Mouse (Mus musculus) common myeloid progenitor, adult 5-6 weeks (primary cell): ENCODE measurements around the gene Zfp428. TPM values are rescaled to one million over a fixed set of nuclear protein-coding genes. Genes with fewer than 3 reads are reported as not detected.
A peak's percentile ranks its signal among the peaks of the same experiment; 100 is the strongest.

Experiments used
- ATAC-seq: replicated peaks from 2 replicates; pipeline ENCODE4 v1.8.0; 2016; ENCODE audit warnings: low read depth, mild to moderate bottlenecking, moderate TSS enrichment, inconsistent platforms; ENCODE audit not compliant: poor library complexity, severe bottlenecking
- total RNA-seq: library from RNA; stranded (forward); fragments of 200-1000, 187-1606 nt; gene quantifications from 2 replicates; pipeline ENCODE4 v1.2.3, GENCODE M21; 2017

The Zfp428 gene
- total RNA-seq, 1 experiment from 2014 or later = 7.0 TPM

DNA sequence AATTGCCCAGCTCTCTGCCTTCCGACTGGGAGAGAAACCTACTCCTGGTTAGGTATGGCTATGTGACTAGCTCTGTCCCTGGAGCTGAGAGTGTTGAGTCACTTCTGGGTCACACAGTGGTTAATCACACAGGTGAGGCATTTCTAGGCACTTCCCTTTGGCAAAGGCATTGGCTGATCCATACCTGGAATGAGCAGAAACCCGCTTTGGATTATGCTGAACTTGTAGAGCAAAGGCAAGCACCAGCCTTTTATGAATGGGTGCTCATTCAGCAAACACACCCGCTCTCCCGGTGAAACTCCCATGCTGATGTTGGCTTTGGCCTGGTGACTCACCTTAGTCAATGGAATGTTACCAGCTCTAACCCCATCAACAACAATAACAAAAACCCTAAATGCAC lies 32.9 kb downstream of the Zfp428 start:
- ATAC-seq = no peak

- no peak for ATAC-seq
These were observed 37.7 kb downstream of the Zfp428 start for GRCm38 (mm10) chr7:24544506-24544905.

DNA sequence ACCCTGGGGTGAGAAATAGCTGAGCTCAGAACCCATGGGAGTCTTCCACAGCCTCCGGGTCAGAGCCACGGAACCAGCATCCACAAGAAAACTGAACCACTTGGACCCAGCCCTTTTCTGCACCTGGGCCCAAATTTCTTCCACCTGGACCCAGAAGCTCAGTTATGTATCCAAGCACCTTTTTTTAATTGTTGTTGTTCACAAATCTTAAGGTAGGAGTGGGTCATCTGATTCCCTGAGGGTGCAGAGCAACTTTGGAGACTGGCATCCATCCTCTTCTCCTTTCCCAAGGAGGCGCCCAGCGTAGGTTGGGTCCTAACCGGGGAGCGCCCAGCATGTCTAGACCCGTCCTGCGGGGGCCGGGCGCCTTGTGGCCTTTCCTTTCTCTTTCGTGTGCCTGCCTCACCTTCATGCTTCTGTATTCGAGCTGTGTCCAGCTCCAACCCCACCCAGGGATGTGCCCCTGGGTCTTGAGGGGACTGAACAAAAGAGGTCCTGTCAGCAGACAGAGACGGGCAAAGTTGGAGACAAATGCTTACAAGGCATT lies 39.3 kb downstream of the Zfp428 start, which contains the start of the genes Pinlyp and Xrcc1:
TSS of gene Pinlyp (minus strand) at position 51 of the 547 bp plus-strand sequence.
TSS of gene Xrcc1 (plus strand) at position 222 of the 547 bp plus-strand sequence.
- no peak for ATAC-seq

- ATAC-seq = peak; percentile 99
These were observed 40.0 kb downstream of the Zfp428 start for GRCm38 (mm10) chr7:24546634-24547389.

DNA sequence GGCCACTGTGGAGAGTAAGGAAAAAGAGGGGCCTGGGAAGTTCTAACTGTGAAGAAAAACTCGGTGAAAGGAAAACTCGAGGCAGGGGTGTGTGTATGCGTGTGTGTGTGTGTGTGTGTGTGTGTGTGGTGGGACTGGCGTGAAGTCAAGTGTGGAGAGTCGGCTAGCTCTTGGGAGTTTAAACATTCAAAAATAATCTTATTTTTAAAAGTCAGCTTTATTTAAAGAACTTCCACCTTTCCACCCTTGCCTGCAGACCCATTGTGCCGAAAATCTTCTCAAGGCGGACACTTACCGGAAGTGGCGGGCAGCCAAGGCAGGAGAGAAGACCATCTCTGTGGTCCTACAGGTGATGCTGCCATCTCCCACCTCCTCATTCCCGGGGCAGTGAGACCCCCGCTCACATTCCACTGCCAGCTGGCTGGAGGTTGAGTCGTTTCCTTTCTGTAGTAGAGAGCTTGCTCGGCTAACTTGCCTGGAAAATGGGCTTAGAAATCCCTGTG lies 40.8 kb downstream of the Zfp428 start:
- ATAC-seq = no peak

GRCm38 (mm10) chr7:24551985-24552759 lies 45.4 kb downstream of the Zfp428 start:
- ATAC-seq = no peak

GRCm38 (mm10) chr7:24555786-24556185 lies 49.0 kb downstream of the Zfp428 start:
- ATAC-seq = no peak

GRCm38 (mm10) chr7:24561450-24561849 lies 54.6 kb downstream of the Zfp428 start:
- no peak for ATAC-seq

DNA sequence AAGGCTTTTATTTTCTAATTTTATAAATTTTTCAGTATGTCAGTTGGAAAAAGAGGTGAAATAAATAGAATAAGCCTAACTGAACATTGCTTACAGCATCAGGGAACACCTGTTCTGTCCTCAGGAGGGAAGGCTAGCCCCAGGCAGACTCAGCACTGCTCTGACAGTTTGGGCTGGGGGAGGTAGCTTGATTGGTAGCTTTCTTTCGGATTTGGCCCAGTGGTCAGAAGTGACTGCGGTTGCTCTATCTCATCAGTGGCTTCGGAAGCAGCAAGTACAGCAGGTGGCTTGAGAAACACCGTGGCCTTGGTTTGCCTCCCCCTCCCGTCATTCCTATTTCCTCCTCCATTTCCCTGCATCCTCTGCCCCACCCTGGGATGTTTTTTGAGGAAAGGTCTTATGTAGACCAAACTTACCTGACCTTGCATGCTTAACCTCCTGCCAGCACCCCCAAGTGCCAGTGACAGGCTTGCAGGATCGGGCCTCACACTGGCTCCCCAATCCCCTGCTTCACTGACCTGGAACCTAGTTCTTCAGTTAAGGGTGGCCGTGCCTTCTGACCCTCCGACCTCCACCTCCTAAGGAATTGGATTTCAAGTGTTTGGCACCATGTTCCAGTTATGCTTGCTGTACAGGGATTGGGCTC lies 56.5 kb downstream of the Zfp428 start:
- ATAC-seq = no peak

DNA sequence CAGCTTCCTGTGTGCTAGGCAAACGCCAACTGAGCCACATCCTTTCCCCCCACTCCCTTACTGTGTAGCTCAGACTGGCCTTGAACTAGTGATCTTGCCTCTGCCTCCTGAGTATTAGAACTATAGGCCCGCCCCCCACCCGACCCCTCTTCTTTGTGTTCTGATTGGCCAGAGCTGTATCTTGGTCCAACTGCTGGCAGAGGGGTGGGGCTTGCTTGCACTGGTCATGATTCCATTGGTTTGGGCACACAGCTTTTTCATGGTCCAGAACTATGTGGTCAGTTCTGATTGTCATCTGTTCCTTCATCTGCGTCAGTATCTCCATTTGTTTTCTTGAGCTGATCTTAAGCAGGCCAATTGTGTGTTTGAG lies 57.0 kb downstream of the Zfp428 start:
- ATAC-seq = no peak

GRCm38 (mm10) chr7:24564607-24565265 lies 57.9 kb downstream of the Zfp428 start:
- ATAC-seq = peak; percentile 98

Other genes with a start within 250 kb of the Zfp428 start
- 1.6 and 4.9 TPM in 2 replicates for gene Zfp93, start 236.6 kb upstream of the Zfp428 start, total RNA-seq
- gene Zfp61, start 205.8 kb upstream of the Zfp428 start, total RNA-seq = 15.7 and 21.4 TPM in 2 replicates
- 2.4 and 6.5 TPM in 2 replicates for gene Zfp94, start 190.3 kb upstream of the Zfp428 start, total RNA-seq
- gene Tescl, start 173.1 kb upstream of the Zfp428 start, total RNA-seq = not detected in 2 replicates
- gene Lypd5, start 157.8 kb upstream of the Zfp428 start, total RNA-seq = not detected in 2 replicates
- 70.8 and 84.9 TPM in 2 replicates for gene Kcnn4, start 136.7 kb upstream of the Zfp428 start, total RNA-seq
- 25.2 and 33.1 TPM in 2 replicates for gene Smg9, start 107.4 kb upstream of the Zfp428 start, total RNA-seq
- not detected in 2 replicates for gene Irgc1, start 54.7 kb upstream of the Zfp428 start, total RNA-seq
- 3.6 and 10.2 TPM in 2 replicates for gene Plaur, start 44.5 kb upstream of the Zfp428 start, total RNA-seq
- not detected in 2 replicates for gene Cadm4, start 25.0 kb upstream of the Zfp428 start, total RNA-seq
- gene AC161166.1, start 5.4 kb downstream of the Zfp428 start, total RNA-seq = not detected in 2 replicates
- 3.5 and 6.0 TPM in 2 replicates for gene Irgq, start 23.7 kb downstream of the Zfp428 start, total RNA-seq
- not detected in 2 replicates for gene Pinlyp, start 39.1 kb downstream of the Zfp428 start, total RNA-seq
- 32.2 and 37.0 TPM in 2 replicates for gene Xrcc1, start 39.3 kb downstream of the Zfp428 start, total RNA-seq
- gene Ethe1, start 80.5 kb downstream of the Zfp428 start, total RNA-seq = 13.2 and 14.6 TPM in 2 replicates
- not detected in 2 replicates for gene Zfp575, start 80.6 kb downstream of the Zfp428 start, total RNA-seq
- 9.6 and 14.7 TPM in 2 replicates for gene Phldb3, start 103.8 kb downstream of the Zfp428 start, total RNA-seq
- not detected in 2 replicates for gene Lypd3, start 129.5 kb downstream of the Zfp428 start, total RNA-seq
- gene Tex101, start 169.7 kb downstream of the Zfp428 start, total RNA-seq = not detected in 2 replicates
- gene BC049730, start 202.2 kb downstream of the Zfp428 start, total RNA-seq = not detected in 2 replicates
- gene Gm4763, start 219.9 kb downstream of the Zfp428 start, total RNA-seq = not detected in 2 replicates